Mouse (Mus musculus) kidney, postnatal 36 days (tissue): ENCODE data around the gene Cops4.

ENCODE experiments used
- DNase-seq, 2 experiments: peaks; one replicate each; pipeline ENCODE4 v3.0.0; 2021 to 2022; ENCODE audit warnings: mixed read lengths in 2 of 2

Cops4 gene

DNA sequence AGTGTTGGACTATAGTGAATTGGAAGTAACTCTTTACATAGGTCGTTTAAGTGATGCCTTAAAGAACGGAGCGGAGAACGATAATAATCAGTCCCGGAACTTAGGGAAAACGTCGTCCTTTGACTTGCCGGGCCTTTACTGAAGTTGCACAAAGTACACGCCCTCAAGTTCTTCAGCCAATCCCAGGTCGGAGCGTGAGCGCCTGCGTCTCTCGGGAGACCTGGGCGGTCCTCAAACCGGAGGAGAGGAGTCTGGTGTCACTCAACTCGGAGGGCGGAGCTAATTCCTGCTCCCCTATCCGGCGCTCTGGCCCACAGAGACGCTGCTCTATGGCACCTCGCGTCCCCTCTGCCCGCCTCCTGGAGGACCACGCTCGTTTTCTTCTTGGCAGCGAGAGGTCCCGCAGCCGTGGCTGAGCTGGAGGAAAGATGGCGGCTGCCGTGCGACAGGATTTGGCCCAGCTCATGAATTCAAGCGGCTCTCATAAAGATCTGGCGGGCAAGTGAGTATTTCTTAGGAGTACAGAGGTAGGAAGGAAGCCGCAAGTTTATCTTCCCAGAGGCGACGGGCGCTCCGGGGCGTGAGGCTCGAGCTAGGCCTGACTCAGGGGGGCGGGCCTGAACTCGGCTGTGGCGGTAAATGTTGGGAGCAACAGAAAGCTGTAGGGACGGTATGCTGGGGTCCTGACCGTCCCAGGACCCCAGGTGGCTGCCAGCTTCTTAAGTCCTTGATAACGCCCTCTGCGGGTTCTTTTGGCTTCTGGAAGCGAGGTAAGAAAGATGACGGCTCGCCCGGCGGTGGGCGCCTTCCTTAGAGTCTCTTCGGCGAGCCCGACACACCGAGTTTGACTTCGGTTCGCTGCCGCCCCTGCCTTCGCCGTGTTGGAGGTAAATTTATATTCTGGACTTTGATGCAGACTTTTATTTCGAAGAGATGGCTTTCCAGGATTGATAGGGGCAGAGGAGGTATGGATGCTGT is at the start of gene Cops4:
Cops4 (plus strand) TSS at position 261 of the 978 bp plus-strand sequence.
- DNase-seq, result peak; percentile 97 to 99

DNA sequence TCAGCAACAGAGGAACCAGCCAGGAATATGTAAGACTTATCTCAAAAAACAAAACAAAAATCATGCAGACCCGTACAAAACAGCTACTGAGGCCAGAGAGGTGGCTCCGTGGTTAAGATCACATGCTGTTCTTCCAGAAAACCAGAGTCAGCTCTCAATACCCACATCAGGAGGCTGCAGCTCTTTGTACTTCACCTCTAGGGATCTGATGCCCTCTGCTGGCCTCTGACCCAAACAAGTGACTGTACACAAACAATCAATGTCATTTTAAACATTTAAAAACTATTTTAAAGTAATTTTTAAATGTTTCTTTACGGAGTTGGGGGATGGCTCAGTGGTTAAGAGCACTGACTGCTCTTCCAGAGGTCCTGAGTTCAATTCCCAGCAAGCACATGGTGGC is 41.8 kb upstream of the Cops4 start:
- DNase-seq, result peak in 1 of 2 experiments; percentile 49

DNA sequence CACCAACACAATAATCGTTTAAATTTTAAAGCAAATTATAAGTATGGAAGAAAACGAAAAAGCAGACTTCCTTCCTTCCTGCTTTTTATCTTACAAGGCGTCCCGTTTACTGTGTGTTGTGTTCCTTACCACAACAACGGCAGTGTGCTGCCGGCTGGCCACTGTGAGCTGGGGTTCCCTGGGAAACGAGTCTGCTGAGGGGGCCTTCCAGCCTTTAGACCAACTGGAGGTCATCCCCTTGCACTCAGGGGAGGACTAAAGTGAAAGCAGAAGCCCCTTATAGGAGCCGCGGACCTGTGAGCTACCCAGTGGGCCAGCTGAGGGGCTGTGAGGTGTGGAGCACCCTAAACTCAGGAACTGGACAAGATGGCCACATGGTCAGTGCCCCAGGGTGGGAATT is 40.5 kb upstream of the Cops4 start:
- no peak for DNase-seq

DNA sequence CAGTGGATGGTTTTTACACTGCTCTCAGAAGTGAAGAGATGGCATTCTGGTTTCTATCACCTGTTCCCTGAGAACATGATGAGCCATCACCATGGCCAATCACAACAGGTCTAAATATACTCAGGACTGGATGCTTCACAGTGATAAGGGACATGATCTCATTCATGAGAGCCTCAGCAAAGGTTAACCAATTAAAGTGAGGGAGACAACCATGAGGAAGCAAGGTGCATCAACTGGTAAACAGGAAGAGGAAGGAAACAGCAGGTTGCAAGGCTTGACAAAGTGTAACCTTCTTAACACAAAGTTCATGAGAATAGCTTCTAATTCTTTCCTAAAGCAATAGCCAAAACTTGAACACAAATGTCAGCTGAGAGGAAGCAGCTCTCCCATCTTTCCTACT is 34.5 kb upstream of the Cops4 start:
- DNase-seq, result no peak

- DNase-seq, result no peak
These were observed 31.0 kb upstream of the Cops4 start for GRCm38 (mm10) chr5:100487120-100487519.

- DNase-seq, result no peak
These were observed 29.9 kb upstream of the Cops4 start for GRCm38 (mm10) chr5:100488231-100488630.

DNA sequence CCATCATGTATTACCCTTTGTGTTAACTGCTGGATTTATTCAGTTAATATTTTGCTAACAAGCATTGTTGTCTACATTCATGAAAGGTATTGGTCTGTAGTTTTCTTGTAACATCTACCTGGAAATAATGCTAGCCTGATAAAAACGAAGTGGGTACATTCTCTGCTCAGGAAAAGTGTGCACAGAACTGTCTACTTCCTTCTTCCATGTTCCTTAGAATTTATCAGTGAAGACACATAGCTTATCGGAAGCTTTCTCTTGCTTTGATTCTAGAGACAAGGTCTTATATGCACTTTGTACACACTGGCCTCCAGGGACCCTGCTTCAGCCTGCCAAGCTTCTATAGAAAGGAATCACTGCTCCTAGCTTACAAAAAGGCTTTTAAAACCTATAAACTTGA is 28.8 kb upstream of the Cops4 start:
- no peak for DNase-seq

GRCm38 (mm10) chr5:100491704-100492103 is 26.4 kb upstream of the Cops4 start:
- DNase-seq, result no peak

DNA sequence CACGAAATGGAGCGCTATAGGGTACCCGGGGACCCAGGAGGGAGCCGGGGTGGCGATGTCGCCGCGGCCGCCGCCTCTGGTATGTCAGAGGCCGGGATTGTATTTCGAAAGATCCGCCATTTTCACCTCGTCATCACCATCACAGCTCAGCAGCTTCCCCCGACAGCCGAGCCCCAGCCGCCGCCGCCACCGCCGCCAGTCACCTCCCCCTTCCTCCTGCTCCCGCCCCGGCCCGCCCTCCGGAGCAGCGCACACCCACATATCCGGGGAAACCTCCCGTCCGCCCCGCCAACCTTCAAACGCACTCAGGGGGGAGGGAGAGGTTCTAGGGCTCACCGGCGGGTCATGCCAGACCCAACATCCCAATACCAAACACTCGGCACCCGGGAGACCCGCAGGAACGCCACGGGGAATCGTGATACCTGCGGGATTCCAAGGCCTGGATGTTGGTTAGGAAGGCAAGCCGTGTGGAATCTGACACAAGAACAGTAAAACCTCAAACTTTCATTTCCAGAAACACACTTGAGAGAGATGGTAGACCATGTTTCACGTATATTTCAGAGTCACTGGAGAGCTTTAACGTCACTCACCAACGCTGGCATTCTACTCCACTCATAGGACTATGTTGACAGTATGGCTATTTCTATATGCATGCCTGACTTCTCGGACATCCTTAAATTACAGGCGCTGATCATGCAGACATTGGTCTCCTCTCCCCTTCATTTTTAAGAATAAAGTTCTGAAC is 19.5 kb upstream of the Cops4 start:
- peak; percentile 89 to 90 for DNase-seq

GRCm38 (mm10) chr5:100499243-100499642 is 18.9 kb upstream of the Cops4 start:
- no peak for DNase-seq

DNA sequence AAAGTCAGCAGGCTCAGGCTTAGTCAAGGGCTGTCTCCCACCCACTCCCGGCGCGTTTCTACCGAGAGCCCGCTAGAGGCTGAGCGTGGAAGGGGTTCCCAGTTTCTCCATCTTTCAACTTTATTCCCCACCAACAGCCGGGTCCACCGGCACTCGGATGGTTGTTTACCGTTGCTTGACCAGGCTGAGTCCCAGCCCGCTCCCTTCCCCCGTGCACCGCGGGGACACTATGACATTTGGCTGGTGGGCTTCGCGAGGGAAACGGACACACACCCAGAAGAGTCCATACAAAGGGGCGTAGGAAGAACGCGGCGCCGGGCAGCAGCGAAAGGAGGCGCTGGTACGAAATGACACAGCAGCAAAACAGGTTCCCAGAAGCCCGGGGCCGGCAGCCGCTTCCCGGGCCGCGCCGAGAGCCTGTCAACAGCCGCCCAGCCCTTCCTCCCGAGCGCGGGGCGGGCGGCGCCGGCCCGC is 18.2 kb upstream of the Cops4 start:
- DNase-seq, result peak in 1 of 2 experiments; percentile 41

GRCm38 (mm10) chr5:100500458-100500961 is 17.6 kb upstream of the Cops4 start, which contains the start of gene Lin54:
TSS of gene Lin54 (minus strand) at chr5:100500639.
- peak; percentile 92 to 93 for DNase-seq

GRCm38 (mm10) chr5:100501267-100501666 is 16.8 kb upstream of the Cops4 start:
- DNase-seq, result no peak

DNA sequence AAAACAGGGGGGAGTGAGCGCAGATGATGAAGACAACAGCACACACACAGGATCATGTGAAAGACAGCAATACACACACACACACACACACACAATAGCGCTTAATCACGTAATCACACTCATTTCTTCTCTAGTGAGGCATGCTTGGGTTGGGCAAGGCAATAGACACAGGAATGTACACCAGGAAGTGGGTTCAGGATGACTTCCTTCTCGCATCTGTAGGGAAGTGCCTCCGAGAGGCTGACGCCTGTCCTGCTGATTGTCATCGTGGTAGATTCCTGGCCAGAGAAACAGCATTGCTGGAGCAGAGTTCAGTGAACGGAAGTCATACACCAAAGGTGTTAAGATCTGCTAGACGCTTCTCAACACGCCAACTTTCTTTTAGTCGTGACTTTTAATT is 8.9 kb upstream of the Cops4 start:
- DNase-seq, result no peak

DNA sequence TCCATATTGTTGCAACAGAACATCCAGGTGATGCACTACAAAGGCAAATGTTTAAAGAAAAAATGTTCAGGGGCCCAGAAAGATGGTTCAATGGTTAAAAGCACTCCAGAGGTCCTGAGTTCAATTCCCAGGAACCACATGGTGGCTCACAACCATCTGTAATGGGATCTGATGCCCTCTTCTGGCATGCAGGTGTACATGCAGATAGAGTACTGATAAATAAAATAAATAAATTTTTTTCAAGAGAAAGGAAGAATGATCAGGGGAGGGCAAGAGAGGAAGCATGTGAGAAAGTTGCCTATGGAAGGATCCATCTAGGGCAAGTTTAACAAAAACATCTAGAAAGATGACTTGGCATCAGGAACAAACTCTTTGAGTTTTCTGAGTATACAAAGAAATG is 5.5 kb upstream of the Cops4 start:
- DNase-seq, result no peak

GRCm38 (mm10) chr5:100519027-100519411 is 910 bp downstream of the Cops4 start:
- DNase-seq, result no peak

GRCm38 (mm10) chr5:100520223-100520622 is 2.1 kb downstream of the Cops4 start:
- no peak for DNase-seq

- no peak for DNase-seq
These were observed 5.2 kb downstream of the Cops4 start for GRCm38 (mm10) chr5:100523331-100523730.

- no peak for DNase-seq
These were observed 6.8 kb downstream of the Cops4 start for GRCm38 (mm10) chr5:100524921-100525320.

DNA sequence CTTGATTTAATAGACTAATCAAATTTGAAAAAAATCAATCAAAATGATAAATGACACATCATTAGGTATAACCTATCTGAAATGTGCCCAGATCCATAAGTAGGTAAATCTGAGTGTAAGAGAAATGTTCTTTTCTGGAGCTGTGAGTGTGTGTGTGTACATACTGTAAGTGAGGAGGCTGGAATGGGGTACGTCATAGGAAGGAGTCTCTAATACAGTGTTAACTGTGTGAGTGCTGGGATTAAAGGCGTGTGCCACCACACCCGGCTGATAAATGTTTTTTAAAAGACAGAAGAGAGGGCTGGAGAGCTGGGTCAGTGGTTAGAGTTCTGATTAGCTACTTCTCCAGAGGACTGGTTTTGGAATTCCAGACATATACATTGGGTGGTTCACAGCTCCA is 7.5 kb downstream of the Cops4 start:
- DNase-seq, result no peak

- DNase-seq, result peak; percentile 23 to 35
These were observed 8.1 kb downstream of the Cops4 start for GRCm38 (mm10) chr5:100526164-100526563.

- no peak for DNase-seq
These were observed 17.7 kb downstream of the Cops4 start for GRCm38 (mm10) chr5:100535826-100536225.

DNA sequence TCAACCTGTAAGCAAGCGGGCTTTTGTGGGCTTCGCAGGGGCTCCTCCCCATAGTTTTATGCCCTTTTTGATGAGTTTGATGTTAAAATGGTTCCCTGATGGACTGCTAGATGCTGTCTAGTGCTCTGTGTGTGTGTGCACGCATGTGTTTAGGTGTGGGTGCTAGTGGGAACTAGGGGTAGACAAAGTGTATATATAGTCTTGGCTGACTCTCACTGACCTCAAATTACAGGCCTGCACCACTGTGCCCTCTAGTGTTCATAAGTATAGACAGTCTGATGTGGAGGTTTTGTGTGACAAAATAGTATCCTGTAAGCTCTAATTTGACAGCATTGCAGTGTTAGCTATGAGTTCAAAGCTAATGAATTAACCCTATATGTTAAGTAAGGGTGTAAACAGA is 18.5 kb downstream of the Cops4 start:
- DNase-seq, result peak; percentile 34 to 52
